Mouse (Mus musculus) forebrain, embryonic 11.5 days (tissue): ENCODE results near the gene Nemp1. TPM values are rescaled to one million over a fixed set of nuclear protein-coding genes. Genes with fewer than 3 reads are reported as not detected.

ENCODE experiments used
- ATAC-seq: fragments of 200-750 bp; cut with Nextera tagmentation; replicated peaks from 2 replicates; pipeline ENCODE4 v1.8.0; 2017; ENCODE audit warnings: moderate TSS enrichment; ENCODE audit not compliant: low FRiP score
- DNase-seq: peaks from one replicate; pipeline ENCODE4 v3.0.0-alpha.2; 2017; ENCODE audit warnings: low spot score
- H3K27ac ChIP-seq: fragments of 300-500 bp; sonication (generic); 2 replicates; pipeline ENCODE4 v1.5.1; 2014; ENCODE audit warnings: low read depth, low read length
- H3K27me3 ChIP-seq: fragments of 300-500 bp; sonication (generic); 2 replicates; pipeline ENCODE4 v1.6.1; 2014; ENCODE audit warnings: mild to moderate bottlenecking, low read length, mixed read lengths; ENCODE audit not compliant: control insufficient read depth, insufficient read depth
- H3K36me3 ChIP-seq: fragments of 300-500 bp; sonication (generic); 2 replicates; pipeline ENCODE4 v1.6.1; 2014; ENCODE audit warnings: mild to moderate bottlenecking, low read length, moderate library complexity, mixed read lengths; ENCODE audit not compliant: control insufficient read depth, insufficient read depth
- H3K4me1 ChIP-seq: fragments of 300-500 bp; sonication (generic); replicated peaks from 2 replicates; pipeline ENCODE4 v1.6.1; 2014; ENCODE audit warnings: low read length, mixed read lengths; ENCODE audit not compliant: control insufficient read depth, insufficient read depth
- H3K4me2 ChIP-seq: fragments of 300-500 bp; sonication (generic); 2 replicates; pipeline ENCODE4 v1.6.1; 2014; ENCODE audit warnings: low read depth, mild to moderate bottlenecking, low read length, moderate library complexity, mixed read lengths; ENCODE audit not compliant: severe bottlenecking
- H3K4me3 ChIP-seq: fragments of 300-500 bp; sonication (generic); 2 replicates; pipeline ENCODE4 v1.5.1; 2014; ENCODE audit warnings: low read depth, low read length
- H3K9ac ChIP-seq: fragments of 300-500 bp; sonication (generic); 2 replicates; pipeline ENCODE4 v1.6.1; 2014; ENCODE audit warnings: low read length
- H3K9me3 ChIP-seq: fragments of 300-500 bp; sonication (generic); 2 replicates; pipeline ENCODE4 v1.6.1; 2016; ENCODE audit warnings: low read length, mixed read lengths; ENCODE audit not compliant: control insufficient read depth
- WGBS: fragments of 180-500 bp; shearing (Covaris S2); extraction: QIAGEN DNeasy Blood & Tissue Kit; methylation state at CpG from one replicate; pipeline ENCODE4 v1.1.7; 2014; 5-methylcytosine and 5-hydroxymethylcytosine counted together
- polyA plus RNA-seq: library from polyadenylated mRNA; unstranded; fragments of >200 nt; fragmentation: Nextera tagmentation; extraction: Ambion mirVana; gene quantifications from 2 replicates; pipeline ENCODE4 v1.2.1, GENCODE M21; 2014

Nemp1 gene
- polyA plus RNA-seq, 1 experiment from 2014 or later = 12.0 TPM

DNA sequence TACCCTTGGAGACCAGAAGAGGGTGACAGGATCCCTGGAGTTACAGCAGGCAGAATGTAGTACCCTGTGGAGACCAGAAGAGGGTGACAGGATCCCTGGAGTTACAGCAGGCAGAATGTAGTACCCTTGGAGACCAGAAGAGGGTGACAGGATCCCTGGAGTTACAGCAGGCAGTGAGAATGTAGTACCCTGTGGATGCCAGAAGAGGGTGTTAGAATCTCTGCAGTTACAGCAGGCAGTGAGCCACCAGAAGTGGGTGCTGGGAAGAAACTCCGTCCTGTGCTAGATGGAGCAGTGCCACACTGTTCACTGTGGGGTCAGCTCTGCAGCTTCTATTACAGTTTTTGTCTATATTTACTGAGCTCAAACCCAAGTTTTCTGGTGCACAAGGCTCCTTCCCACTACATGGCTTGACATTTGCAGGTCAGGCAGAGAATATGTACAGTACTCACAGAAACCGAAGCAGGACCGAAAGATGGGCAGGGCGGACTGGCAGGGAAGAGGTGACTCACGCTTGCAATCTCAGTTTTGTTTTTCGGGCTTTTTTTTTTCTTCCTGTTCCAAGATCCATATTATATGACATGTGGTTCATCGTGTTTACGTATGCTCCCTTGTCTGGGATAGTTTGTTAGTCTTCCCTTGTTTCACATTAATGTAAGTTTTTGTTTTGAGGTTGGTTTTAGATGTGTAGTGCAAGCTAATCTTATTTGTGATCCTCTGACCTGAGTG, 8.3 kb downstream of the Nemp1 start:
- no peak overlapping the region for H3K4me2 ChIP-seq
- no peaks in the 10 kb centered on the region for H3K27me3 ChIP-seq
- H3K27ac ChIP-seq = no peak overlapping the region
- 88% methylated on average over 8 of the region's 8 CpGs for WGBS
- H3K4me3 ChIP-seq = no peak overlapping the region
- H3K9me3 ChIP-seq = no peaks in the 10 kb centered on the region
- no peak for ATAC-seq
- H3K9ac ChIP-seq = no peak overlapping the region
- no peaks in the 10 kb centered on the region; the same call in 1 of the 2 replicates for H3K4me1 ChIP-seq
- DNase-seq = peak; percentile 76
- no peaks in the 10 kb centered on the region for H3K36me3 ChIP-seq

DNA sequence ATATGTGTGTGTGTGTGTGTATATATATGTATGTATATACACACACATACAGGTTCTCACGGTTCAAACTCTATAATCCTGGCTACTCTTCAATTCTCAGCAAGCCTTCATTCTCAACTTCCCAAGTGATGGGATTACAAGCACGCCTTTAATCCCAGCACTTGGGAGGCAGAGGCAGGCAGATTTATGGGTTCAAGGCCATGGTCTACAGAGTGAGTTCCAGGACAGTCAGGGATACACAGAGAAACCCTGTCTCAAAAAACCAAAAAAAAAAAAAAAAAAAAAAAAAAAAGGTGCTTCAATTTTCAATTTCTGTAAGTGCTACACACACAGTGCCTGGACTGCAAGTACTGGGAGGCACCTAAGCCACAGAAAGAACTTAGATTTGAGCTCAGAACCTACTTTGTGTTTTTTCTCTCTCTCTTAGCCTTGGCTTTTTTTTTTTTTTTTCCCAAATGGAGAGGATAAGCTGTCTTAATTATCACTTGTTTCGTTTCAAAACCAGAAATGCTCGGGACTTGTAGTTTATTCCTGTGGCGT, 9.2 kb downstream of the Nemp1 start:
- no peaks in the 10 kb centered on the region for H3K27me3 ChIP-seq
- no peak for ATAC-seq

DNA sequence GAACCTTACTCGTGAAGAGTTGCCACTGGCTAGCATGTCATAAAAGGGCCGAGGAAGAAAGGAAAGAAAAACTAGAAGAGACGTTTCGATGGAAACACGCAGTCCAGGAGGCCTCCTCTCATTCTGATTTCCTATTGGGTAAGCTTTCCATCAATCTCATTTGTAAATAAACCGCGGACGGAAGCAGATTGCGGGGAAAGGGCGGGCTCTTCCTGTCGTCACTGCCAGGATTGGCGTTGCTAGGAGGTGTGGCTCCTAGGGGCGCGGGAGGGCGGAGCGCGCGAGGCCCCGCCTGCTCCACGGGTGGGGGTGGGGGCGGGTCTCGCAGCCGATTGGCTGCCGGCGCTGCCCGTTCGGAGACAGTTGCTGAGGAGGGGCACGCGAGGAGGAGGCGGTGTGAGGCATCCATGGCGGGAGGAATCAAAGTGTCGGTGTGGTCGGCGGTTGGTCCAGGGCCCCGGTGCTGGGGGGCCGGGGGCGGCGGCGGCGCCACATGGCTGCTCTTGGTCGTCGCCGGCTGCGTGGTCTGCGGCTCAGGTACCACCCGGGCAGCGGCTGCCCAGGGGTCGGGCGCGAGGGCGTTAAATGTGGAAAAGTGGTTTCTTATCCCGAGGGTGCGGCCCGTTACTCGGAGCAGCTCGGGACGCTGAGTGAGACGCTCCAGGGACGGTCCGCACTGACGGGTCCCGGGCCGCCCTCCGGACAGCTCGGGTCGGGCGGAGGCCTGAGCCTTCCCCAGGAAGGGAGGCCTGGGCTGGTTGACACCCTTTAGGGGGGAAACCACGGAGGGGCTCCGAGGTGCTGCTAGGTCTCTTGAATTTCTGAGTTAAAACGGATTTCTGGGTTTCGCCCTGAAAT, 10.2 kb downstream of the Nemp1 start:
- peak; percentile 99 for DNase-seq
- H3K27ac ChIP-seq = peak overlapping the region; percentile 37; the same call in 1 of the 2 replicates
- H3K9ac ChIP-seq = peak overlapping the region; percentile 79
- no peaks in the 10 kb centered on the region for H3K36me3 ChIP-seq
- no peaks in the 10 kb centered on the region; the same call in 1 of the 2 replicates for H3K4me1 ChIP-seq
- peak overlapping the region; percentile 75 for H3K4me3 ChIP-seq
- ATAC-seq = peak; percentile 96
- no peaks in the 10 kb centered on the region for H3K27me3 ChIP-seq
- H3K4me2 ChIP-seq = peak overlapping the region; percentile 89
- under 1% methylated on average over 66 of the region's 71 CpGs for WGBS
- H3K9me3 ChIP-seq = no peaks in the 10 kb centered on the region

More for the DNA sequence above, 9.2 kb downstream of the Nemp1 start:
- H3K4me1 ChIP-seq = no peaks in the 10 kb centered on the region; the same call in 1 of the 2 replicates
- no peak for DNase-seq
- H3K4me3 ChIP-seq = peak overlapping the region; percentile 36; the same call in 1 of the 2 replicates
- WGBS = 54% methylated on average over 5 of the region's 5 CpGs
- H3K27ac ChIP-seq = no peak overlapping the region
- no peak overlapping the region for H3K9ac ChIP-seq
- peak overlapping the region; percentile 53; the same call in 1 of the 2 replicates for H3K4me2 ChIP-seq
- H3K36me3 ChIP-seq = no peaks in the 10 kb centered on the region
- no peaks in the 10 kb centered on the region for H3K9me3 ChIP-seq

DNA sequence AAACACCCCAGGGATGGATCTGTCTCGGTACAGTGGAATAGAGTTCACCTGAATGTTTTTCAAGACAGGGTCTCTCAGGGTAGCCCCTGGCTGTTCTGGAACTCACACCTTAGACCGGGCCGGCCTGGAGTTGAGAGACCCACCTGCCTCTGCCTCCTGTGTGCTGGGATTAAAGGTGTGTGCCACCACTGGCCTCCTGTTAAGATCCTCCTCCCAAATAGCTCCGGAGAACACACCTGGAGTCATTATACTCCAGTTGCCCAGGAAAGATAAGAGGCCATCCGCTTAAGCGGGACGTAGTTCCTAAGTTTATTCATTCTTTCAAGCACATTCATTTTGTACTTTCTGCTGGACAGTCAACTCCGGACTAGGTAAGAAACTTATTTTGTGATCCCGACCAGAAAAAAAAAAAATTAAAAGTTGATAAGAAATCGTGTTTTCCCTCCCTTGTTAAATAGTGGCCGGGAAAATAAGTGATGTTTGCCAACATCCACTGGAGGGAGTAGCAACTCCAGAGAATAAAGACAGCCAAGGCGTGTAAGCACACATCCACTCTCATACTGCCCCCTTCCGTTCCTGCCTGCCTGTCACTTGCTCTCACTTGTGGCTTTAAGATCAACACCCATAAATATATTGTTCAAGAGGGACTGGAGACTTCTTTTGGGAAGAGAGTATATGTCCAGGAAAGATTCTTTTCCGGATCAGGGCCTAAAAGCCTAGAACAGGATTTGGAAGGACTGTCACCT, 11.1 kb downstream of the Nemp1 start:
- 12% methylated on average over 14 of the region's 14 CpGs for WGBS
- no peaks in the 10 kb centered on the region for H3K27me3 ChIP-seq
- H3K36me3 ChIP-seq = no peaks in the 10 kb centered on the region
- peak overlapping the region; percentile 89 for H3K4me2 ChIP-seq
- peak overlapping the region; percentile 75 for H3K4me3 ChIP-seq
- DNase-seq (peak; percentile 71), ATAC-seq (peak; percentile 6; the same call in 1 of the 2 replicates)
- peak overlapping the region; percentile 79 for H3K9ac ChIP-seq
- no peak overlapping the region for H3K27ac ChIP-seq
- H3K4me1 ChIP-seq = no peaks in the 10 kb centered on the region; the same call in 1 of the 2 replicates
- no peaks in the 10 kb centered on the region for H3K9me3 ChIP-seq

DNA sequence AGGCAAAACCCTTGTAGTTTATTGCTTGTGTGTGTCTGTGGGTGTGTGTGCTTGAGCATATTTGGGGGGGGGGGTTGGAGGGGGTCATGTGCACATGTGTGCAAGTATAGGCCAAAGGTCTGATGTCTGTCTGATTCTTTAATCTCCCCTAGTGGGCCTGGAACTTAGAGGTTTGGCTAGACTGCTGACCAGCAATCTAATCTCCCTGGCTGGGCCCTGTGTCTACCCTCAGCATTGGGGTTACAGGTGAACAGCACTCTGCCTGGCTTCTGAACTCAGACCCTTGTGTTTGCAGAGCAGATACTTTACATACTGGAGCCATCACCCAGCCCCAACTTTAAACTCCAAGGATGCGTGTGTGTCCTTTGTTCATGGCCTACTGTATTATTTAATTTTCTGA, 12.5 kb downstream of the Nemp1 start:
- Histone ChIP-seq H3K27me3 (no peaks in the 10 kb centered on the region), H3K4me2 (no peak overlapping the region), H3K9me3 (no peaks in the 10 kb centered on the region), H3K4me3 (no peak overlapping the region), H3K4me1 (no peaks in the 10 kb centered on the region; the same call in 1 of the 2 replicates), H3K27ac (no peak overlapping the region), H3K36me3 (no peaks in the 10 kb centered on the region), H3K9ac (no peak overlapping the region)
- WGBS = 100% methylated on average over 1 of the region's 1 CpGs
- ATAC-seq (no peak), DNase-seq (no peak)

DNA sequence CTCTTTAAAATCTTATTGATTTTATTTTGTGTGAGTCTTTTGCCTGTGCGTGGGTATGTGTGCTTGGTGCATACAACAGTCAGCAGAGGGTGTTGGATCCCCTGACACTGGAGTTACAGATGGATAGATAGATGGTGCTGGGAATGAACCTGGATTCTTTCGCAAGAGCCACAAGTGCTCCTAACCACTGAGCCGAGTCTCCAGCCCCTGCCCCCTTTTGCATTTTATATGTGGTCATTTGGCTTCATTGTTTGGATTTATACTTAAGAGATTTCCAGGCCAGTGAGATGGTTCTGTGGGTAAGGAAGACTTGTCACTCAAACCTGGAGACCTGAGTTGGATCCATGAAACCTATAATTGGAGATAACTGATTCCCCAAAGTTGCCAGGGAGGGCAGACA, 13.2 kb downstream of the Nemp1 start:
- ATAC-seq = no peak

DNA sequence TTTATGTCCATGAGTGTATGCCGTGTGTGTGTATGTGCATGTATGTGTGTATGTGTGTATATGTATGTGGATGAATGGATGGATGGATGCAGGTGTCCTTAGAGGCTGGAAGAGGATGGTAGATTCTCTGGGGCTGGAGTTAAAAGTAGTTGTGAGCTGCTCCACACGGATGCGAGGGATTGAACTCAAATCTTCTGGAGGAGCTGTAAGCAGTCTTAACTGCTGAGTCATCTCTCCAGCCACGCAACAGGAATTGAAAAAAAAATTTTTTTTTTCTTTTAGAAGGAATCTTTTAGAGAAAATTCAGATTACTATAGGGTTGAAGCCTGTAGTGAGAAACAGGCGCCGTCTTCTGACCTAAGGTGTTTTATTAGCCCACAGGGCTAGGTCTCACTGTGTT, 16.2 kb downstream of the Nemp1 start:
- WGBS = 89% methylated on average over 6 of the region's 6 CpGs
- Histone ChIP-seq H3K4me1 (no peaks in the 10 kb centered on the region), H3K9ac (no peak overlapping the region), H3K4me2 (no peak overlapping the region), H3K27me3 (no peaks in the 10 kb centered on the region), H3K9me3 (no peaks in the 10 kb centered on the region), H3K36me3 (no peaks in the 10 kb centered on the region), H3K4me3 (no peak overlapping the region), H3K27ac (no peak overlapping the region)
- ATAC-seq (no peak), DNase-seq (no peak)

More for the DNA sequence above, 13.2 kb downstream of the Nemp1 start:
- H3K4me3 ChIP-seq = no peak overlapping the region
- DNase-seq = no peak
- H3K9ac ChIP-seq = no peak overlapping the region
- H3K36me3 ChIP-seq = no peaks in the 10 kb centered on the region
- 93% methylated on average over 3 of the region's 3 CpGs for WGBS
- no peaks in the 10 kb centered on the region; the same call in 1 of the 2 replicates for H3K4me1 ChIP-seq
- H3K4me2 ChIP-seq = no peak overlapping the region
- no peaks in the 10 kb centered on the region for H3K27me3 ChIP-seq
- H3K27ac ChIP-seq = no peak overlapping the region
- H3K9me3 ChIP-seq = no peaks in the 10 kb centered on the region

DNA sequence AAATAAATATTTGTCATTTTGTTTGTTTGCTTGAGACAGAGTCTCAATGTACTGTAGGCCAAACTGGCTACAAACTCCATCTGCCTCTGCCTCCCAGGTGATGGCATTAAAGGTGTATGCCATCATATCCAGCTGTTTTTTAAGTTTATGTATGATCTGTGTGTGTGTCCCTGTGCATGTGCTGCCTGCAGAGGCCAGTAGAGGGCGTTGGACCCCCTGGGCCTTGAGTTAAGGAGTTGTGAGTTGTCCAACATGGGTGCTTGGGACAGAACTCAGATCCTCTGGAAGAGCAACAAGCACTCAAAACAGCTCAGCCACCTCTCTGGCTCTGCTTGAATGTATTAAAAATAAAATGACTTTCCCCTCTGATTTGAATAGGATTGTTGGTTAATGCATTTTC, 24.4 kb downstream of the Nemp1 start:
- Histone ChIP-seq H3K27ac (no peak overlapping the region), H3K4me1 (no peaks in the 10 kb centered on the region), H3K36me3 (no peaks in the 10 kb centered on the region), H3K9me3 (no peaks in the 10 kb centered on the region), H3K4me3 (no peak overlapping the region), H3K4me2 (no peak overlapping the region), H3K27me3 (no peaks in the 10 kb centered on the region), H3K9ac (no peak overlapping the region)
- ATAC-seq (no peak), DNase-seq (no peak)
- WGBS = 26% methylated on average over 1 of the region's 1 CpGs
